Mouse (Mus musculus) MN1 (cell line): ENCODE results near the gene Slc6a5.

ENCODE experiments used
- DNase-seq: peaks from one replicate; pipeline ENCODE4 v3.0.0-alpha.2; 2016; ENCODE audit warnings: low spot score

The Slc6a5 gene

DNA sequence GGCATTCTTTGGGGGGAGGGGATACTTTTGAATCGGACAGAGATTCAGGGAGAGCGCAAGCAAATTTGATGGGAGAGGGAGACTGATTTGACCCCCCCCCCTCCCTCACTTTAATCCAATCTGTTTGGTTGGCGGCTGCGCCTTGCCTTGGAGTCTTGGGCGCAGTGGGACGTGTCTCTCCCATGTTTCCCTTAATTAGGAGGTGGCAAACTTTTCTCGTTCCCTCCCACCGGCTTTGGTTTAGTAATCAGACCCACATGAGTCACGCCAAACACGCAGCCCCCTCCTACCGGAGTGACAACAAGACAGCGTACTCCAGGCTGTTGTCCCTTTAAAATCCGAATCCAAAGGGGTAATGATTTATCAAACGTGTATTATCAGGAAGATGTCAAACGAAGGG, at the start of gene Slc6a5:
Gene Slc6a5, plus strand, starts transcription at position 297 of the 400 bp plus-strand sequence.
- DNase-seq: no peak

DNA sequence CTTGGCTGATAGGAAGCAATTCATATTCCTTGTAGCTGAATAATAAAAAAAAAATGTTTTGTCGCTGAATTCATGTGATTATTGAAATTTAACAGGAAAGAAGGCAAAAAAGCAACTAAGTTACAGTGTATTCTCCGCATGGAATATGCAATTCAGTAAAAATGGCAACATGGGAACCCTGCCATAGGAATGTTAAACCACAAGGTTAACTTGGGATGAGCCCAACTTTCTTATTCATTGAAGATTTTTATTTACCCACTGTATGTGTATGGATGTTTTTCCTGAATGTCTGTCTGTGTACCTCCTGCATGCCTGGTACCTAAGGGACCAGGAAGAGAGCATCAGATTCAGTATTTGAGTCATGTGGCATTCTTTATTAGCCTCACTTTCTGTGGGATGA, 48.8 kb upstream of the Slc6a5 start:
- DNase-seq: no peak

DNA sequence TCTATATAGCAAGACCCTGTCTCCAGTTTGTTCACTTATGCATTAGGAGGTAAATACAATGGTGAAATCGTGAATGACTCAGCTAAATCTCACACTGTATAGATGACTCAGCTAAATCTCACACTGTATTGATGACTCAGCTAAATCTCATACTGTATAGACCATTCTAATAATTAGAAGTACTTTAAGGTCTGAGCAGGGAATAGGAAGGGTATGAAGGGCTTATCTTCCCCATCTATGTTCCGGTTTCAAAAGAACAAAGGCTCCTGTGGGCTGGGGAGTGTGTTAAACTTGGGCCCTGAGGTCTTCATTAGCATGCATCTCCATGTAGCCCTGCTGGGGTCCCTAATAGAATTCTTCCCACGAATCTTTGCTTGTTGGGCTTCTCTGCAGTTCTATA, 46.2 kb upstream of the Slc6a5 start:
- no peak for DNase-seq

DNA sequence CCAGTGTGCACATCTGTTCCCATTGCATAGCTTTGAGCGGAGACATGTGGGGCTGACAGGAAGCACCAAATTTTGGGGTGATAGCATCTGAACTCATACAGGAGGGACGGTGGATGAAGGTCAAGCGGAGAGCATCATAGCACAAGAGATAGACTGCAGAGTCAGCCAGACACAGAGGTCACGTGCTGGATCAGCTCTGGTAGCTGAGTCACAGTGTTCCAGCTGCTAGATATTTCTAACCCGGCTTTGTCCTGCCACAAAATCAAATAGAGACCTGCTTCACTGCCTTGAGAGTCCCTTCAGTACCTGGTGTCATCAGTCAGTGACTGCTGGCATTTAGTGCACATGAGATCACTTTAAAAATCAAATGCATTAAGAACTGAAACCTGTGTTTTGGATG, 40.3 kb upstream of the Slc6a5 start:
- DNase-seq: peak; percentile 55

DNA sequence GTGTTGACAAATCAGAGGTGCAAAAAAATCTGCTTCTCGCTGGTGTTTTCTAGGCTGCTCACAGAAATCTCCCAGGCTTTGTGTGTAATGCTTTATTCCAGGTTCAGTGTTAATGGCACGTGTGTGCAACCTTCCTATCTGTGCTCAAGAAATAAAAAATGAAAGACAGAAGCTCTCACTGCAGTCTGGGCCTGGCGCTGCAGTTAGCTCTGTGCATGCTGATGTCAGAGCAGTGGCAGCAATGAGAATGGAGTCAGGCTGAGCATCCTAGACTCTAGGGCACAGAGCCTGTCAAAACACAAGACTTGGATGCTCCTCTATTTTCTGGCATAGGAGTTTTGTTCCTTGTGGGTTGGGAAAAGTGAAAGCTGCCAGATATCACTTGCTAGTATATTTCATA, 39.7 kb upstream of the Slc6a5 start:
- peak; percentile 26 for DNase-seq

DNA sequence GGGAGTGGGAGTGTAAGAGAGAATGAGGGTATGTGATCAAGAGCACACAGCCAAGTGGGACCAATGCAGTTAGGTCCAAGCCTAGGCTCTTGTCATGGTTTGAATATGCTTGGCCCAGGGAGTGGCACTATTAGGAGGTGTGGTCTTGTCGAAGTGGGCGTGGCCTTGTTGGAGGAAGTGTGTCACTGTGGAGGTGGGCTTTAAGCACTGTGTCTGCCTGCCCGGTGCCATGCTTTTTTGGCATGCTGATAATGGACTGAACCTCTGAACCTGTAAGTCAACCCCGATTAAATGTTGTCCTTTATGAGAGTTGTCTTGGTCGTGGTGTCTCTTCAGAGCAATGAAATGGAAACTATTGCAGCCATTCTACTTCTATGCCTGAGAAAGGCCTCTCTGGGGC, 32.6 kb upstream of the Slc6a5 start:
- no peak for DNase-seq

DNA sequence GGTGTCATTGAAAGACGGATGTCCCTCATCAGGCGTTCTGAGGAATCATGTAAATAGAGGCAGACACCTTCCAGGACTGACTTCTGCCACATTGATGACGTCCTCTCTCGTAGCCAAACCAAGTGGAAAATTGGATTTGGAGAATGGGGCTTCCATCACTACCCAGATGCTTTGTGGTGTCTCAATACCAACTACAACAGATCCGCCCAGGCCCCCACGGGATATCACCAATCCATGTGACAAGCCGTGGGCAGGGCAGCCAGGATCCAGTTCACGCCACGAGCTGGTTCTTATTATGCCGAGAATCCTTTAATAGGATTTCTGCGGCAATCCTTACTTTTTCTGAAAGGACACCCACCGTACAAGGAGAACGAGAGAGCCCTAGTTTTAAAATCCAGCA, 30.9 kb upstream of the Slc6a5 start:
- no peak for DNase-seq

DNA sequence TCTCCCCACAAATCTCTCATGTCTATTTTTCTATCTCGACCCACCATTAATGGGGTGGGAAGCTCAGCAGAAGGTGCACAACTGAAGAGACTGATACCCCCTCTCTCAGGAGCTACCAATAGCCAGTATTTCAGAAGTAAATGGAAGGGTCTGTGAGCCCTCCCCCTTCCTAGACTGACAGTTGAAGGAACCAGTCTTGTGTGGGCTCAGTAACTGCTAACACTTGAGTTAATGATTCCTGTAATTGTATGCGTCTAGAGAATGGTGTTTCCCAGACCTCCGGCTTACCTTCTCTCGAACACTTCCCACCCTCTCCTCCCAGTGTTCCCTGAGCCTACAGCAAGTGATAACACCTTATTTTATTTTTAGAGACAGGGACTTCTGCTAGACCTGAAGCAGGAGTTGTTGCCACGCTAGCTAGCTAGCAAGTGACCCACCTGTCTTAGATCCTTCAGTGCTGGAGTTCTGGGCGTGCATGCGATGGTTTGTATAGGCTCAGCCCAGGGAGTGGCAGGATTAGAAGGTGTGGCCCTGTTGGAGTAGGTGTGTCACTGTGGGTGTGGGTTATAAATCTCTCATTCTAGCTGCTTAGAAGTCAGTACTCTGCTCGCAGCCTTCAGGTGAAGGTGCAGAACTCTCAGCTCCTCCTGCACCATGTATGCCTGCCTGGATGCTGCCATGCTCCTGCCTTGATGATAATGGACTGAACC, 29.8 kb upstream of the Slc6a5 start:
- DNase-seq: no peak

DNA sequence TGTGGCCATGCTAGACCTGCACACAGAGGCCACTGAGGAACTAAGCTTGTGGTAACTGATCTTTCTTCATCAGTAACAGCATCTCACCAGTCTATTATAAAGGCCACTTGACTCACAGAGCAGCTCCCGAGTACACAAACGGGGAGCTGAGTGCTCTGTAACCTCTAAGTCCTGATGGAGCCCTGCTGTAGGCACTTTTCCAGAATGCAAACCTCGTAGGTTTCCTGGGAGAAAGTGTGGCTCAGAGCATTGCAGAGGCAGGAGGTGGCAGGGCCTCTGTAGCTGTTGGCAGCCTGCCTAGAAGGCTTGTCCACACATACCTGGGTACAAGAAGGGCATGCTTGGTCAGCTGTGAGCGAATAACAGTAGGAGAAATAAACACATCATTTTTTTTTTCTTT, 27.7 kb upstream of the Slc6a5 start:
- no peak for DNase-seq

DNA sequence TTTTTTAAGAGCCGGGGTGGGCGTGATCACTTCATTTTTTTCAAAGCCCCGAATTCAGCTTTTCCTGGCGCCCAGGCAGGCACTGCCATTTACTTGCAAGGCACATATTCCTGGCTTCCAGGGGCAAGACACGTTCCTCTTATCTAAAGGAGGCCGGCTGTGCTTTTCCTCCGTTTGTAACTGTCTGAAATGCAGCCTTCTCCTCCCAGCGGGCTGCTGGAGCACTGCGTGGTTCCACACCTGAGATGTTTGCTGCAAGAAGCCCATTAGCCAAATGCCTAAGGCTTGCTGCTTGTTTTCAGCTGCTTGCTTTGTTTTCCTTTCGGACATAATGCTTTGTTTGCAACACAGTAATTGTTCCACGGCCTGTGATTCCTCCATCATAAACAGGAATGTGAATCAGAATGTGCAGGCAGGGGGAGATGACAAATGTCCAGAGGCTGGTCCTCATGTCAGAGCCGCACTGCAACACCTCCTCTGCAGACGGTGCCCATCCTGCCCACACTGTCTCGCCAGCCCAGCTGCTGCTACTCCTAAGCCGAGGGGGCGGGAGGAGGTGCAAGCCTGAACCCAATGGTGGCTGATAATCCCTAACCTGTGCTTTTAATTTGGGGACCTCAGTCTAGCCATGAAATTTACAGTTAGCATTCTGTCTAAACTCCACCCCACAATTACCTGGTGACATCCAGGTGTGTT, 27.1 kb upstream of the Slc6a5 start:
- DNase-seq: peak; percentile 20

DNA sequence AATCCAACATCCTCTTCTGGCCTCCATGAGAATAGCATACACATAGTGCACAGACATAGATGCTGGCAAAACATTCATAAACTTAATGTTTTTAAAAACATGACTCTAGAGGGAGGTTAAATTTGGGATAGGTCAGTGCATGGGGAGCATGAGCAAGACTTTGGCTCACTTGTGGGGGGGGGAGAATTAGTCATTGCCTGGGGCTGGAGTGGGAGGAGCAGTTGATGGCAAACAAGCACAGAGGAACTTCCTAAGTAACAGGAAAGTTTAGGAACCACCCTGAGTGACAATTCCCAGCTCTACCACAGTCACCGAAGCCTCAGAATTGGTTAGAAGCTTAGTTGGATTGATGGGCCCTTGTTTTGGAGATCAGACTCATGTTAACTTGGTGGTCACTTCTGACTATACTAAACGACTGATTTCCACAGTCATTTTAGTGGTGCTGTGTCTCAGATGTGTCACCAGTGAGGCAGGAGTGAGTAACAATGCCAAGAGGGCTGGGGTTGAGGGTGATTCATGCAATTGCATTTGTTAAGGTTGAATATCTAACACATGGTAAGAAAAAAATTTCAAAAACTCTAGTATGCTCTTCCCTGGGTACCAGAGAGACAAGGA, 22.1 kb upstream of the Slc6a5 start:
- DNase-seq: no peak

DNA sequence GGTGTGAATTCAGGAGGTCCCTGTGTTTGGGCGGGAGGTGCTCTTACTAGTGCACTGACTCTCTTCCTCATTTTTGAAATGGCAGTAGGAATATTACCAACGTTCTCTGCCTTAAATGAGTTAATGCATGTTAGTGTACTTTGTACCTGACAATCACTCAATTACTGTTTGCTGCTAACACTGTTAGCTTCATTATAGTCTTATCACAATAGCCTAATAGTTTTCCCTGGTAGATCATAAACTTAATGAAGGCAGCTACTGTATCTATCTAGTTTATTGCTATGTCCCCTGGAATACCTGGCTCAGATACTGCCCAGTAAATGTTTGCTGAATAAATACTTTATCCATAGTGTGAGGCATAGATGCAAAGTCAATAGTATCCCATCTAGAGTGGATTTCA, 15.2 kb upstream of the Slc6a5 start:
- DNase-seq: no peak

DNA sequence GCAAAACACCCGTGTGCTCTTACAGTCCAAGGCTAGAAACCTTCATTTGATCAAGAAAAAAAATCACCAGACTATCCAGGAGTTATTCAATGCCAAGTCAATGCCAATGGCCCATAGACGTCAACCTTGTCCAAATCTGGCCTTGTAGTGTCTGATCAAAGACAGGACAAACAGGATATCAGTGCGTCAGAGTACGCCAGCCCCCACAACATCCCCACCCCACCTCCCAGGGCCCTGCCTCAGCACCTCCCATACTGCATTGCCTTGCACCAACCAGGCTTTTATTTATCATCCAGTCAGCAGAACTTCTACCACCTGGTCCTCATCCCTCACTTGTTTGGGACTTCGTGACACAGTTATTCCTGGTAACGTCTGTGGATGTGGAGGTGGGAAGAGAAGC, 14.7 kb upstream of the Slc6a5 start:
- DNase-seq: no peak

DNA sequence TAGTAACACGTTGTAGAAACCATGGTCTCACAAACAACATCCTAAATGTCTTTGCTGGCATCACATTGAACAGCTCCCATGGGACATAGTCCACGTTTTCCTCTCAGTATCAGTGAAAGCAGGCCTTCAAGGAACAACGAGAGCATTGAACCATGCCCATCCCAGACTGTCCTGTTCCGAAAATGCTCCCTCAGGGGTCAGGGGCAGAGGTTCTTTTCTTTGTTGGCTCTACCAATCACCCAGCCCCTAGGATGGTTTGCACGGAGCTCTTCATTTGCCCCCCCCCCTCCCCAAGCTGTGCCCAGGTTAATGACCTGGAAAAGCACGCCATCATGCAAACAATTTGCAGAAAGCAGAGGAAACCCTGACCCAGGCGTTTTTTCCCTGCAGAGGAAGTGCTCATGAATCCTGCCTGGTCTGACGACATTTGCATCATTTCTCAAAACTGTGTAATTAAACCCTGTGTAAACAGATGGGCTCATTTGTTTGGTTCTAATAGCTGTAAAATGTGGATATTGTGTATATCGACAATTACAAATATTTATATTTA, 7.9 kb upstream of the Slc6a5 start:
- no peak for DNase-seq

DNA sequence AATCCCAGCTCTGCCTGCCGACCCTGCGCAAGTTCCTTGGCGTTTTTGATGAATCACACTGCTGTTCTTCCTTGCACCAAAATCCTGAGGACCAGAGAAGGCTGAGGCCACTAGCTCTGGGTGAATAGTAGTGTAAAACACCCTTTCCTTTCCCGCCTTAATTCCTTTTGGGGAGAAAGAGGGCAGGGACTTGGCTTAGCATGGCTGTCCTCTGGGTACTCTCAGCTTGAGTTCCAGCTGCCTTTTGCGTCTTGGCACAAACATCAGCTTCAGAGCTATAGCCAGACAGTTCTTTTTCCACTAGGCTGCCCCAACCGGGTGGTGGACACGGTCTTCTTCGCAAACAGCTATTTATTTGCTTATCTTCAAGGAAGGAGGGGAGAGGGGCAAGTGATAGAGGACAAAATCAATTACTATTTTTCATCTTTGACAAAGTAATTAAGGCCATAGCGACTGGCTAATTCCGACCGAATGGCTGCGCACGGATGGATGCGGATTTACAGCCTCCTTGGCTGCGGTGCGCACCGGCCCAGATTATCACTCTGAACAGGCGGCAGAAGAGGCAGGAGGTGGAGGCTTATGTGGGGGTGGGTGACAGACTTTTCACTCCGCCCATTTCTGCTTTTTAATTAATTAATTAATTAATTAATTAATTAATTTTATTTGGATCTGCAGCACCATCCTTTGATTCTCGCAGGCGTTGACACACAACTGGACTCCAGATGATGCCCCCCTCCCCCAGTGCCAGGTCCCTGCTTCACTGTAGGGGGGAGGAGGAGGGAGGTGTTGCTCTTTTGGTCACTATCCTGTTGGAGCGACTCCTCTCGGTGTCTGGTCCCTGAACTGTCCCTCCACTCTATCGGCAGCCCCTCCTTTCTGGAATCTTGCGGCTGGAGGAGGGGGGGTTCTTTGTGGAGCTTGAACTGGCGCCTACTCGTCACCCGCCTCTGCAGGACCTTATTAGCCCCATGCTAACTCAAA, 2.5 kb upstream of the Slc6a5 start:
- no peak for DNase-seq

DNA sequence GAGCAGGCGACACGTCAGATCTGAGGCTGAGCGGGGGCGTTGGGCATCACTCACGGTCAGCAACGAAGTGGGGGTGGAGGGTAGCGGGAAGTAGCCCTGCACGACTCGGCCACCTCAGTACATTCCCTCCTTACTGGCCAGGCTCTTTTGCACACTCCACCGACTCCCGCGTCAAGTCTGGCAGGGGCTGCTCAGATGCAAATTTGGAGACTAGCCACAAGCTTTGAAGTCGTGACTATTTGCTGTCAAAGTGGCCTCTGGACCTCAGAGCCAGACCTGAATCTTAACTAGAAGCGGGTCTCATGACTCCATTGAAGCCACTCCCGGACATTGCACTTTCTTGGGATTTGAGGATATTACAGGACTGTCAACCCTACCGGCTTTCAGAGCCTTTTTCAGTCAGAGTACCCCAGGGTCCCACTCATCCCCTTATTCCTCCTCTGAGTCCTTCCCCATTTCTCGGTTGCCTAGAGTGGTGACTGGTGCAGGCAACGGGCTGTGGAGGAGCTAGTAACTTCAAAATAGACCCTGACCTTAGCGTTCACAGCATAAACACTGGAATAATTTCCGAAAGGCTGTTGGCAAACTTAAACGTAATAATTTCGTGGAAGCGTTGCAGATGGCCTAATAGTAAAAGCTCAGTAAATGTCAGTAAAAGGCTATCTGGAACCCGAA, 1.6 kb upstream of the Slc6a5 start:
- no peak for DNase-seq

DNA sequence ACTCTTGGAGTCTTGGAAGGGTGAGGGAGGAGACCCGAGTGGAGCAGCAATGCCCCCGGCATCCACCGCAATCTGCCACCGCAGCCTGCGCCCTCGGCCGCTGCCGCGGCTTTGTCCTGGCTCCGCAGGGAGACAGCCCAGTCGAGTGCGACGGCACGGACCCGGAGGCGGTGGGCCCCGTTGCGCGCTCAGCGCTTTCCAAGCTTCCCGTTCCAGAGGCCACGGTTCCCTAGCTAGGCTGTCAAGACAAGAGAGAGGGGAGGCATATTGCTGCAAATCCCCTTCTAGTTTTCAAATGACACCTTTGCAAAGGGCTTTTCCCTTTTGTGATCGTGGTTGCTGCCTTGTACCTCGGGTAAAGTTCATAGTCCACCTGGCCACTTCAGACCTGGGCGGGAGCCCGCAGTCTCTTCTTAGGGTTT, 945 bp upstream of the Slc6a5 start:
- DNase-seq: no peak

DNA sequence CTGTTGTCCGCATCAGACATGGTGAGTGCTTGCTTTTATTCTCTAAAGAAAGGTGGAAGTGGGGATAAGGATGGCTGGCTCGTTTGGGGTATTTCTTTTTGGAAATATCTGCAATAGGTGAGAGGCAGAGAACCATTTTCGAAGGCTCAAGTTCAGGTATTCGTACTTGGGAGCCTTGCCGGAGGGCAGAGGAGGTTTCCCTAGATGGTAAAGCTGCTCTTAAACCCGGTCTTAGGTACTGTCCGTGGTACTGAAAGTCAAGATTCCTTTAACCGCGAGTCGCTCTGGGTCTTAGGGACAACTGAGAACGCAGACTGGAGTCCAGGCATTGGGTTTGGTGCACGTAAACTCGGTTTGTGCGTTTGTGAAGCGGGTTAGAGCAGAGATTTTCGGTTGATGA, 415 bp downstream of the Slc6a5 start:
- DNase-seq: no peak

DNA sequence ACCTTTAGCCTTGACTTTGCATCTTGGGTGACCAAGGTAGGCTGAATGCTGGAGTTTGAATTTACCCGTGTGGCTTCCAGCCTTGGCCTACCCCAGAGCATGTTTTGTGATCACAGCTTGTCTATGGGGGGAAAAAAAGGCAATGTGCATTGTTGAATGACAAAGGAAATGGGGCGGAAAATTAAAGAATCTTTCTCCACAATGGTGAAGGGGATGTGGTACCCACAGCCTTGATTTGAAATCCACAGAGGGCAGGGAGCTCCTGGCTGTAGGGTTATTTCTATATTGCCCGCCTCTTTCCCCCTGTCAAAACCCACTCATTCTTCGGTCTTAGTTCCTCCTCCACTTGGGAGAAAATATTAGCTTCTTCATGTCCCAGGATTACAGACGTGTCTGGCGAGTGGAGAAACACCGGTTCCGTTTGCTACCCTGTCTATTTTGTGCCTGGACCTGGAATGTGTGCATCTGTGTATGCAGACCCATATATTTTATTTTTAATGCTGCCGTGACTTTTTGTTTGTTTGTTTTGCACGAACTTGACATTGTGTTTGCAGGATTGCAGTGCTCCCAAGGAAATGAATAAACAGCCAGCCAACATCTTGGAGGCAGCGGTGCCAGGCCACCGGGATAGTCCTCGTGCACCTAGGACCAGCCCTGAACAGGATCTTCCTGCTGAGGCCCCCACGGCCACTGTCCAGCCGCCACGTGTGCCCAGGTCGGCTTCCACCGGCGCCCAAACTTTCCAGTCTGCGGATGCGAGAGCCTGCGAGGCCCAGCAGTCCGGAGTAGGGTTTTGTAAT, 1.4 kb downstream of the Slc6a5 start:
- DNase-seq: no peak

DNA sequence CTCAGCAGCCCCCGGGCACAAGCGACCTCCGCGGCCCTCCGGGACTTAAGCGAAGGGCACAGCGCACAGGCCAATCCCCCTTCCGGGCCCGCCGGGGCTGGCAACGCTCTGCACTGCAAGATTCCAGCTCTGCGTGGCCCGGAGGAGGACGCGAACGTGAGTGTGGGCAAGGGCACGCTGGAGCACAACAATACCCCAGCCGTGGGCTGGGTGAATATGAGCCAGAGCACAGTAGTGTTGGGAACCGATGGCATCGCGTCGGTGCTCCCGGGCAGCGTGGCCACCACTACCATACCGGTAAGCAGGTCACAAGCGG, 2.0 kb downstream of the Slc6a5 start:
- no peak for DNase-seq

DNA sequence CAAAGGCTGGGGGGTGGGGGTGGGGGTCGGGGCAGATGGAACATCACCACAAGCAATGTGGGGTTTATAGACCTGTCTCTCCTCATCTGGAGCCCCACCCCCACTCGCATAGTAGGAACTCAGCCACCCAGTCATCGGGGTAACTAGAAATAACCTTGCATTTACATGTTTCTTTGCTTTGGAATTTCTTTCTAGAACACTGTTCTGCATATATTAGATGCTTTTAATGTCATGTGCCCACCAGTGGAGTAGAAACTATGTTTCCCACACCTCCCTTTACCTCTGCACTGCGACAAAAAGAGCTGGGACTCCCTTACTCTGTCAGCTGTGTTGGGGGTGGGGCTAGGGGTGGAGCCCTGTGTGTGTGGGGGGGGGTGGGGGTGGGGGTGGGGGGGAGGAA, 3.2 kb downstream of the Slc6a5 start:
- DNase-seq: no peak
